Mouse (Mus musculus) spleen, adult 2 months (tissue): ENCODE results near the gene Rpl3.

Experiments
- CTCF ChIP-seq: fragments of 200-500 bp; IDR thresholded peaks from 2 replicates; pipeline ENCODE4 v1.5.1; 2011; ENCODE audit warnings: mild to moderate bottlenecking, inconsistent platforms; ENCODE audit not compliant: insufficient read depth, insufficient read length, insufficient replicate concordance; ENCODE audit errors: extremely low read depth
- POLR2A ChIP-seq: fragments of 200-500 bp; IDR thresholded peaks from 2 replicates; pipeline ENCODE4 v1.6.1; 2011; ENCODE audit warnings: low read depth, low read length, inconsistent platforms

DNA sequence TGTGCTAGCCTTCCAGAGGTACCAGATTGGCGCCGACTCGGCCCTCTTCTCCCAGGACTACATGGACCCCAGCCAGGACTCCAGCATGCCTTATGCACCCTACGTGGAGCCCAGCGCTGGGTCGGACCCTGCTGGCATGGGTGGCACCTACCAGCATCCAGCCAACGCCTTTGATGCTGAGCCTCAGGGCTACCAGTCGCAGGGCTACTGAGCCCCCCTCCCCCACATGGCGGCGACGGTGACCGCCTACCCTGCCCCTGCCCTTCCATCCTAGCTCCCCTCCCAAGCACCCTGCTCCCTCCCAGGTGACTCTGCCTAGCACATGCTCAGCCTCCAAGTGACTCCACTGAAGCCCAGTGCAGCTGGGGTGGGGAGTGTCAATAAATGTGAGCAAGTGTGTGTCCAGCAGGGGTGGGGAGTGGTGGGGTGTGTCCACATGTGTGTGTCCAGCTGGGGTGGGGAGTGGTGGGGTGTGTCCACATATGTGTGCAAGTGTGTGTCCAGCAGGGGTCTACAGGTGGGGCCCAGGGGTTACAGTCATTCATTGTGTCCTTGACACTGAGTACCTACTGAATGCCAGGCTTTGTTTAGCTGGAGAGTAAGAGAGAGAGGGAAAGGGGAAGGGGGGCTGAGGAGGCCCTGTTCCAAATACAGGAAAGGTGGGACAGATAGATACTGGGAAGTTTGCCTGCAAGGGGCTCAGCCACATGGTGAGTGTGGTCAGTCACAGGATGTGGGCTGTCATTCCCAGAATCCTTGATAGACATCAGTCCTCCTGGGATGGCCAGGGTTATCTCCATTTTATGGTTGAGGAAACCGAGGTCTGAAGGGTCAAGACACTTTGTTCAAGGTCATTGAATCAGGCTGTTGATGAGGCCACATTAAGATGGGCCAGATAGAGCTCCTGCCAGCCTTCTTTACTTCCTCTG is 24.5 kb upstream of the Rpl3 start:
- TF ChIP-seq CTCF (no peak), POLR2A (no peak)
